Mouse (Mus musculus): Measurements from ENCODE around the gene Mob1a.

The Mob1a gene

GRCm38 (mm10) chr6:83325525-83326393 lies at the start of gene Mob1a, which contains the start of gene Mthfd2:
Mob1a (plus strand) TSS chr6:83326016.
Mthfd2 (minus strand) TSS chr6:83325908.
- DNase-seq (ENCODE audit: low read depth, low spot score): peak; percentile 85

DNA sequence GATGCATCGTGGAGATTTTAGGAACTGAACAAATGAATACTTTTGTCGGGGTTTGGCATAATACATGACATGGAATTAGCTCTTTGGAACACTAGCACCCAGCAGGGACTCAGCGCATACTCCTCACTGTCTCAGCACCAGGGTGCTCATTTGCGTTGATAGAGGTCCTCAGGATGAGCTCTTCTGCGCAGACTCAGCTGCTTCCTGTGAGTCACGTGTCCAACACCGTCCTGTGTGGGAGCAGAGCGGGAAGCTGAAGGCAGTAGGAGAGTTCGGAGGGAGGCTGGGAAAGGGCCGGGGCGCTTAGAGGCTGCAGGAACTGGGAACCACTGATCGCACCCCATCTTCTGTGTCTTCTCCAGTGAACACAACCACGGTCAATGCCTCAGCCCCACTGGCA lies 48.7 kb upstream of the Mob1a start:
- DNase-seq (ENCODE audit: low read depth, low spot score): no peak

DNA sequence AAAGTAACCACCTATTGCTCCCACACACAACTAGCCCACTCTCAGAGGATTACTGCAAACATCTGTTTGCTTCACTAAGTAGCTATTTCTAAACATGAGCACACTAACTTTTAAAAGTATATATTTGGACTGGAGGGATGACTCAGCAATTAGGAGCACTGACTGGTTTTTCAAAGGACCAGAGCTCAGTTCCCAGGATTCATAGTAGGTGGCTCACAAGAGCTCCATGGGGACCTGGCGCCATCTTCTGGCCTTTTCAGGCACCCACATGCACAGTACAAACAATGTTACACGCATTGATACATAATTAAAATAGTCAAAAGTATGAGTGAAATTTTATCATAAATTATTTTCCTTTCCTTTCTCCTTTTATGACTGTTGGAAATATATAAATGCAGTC lies 46.9 kb upstream of the Mob1a start:
- no peak for DNase-seq (ENCODE audit: low read depth, low spot score)

DNA sequence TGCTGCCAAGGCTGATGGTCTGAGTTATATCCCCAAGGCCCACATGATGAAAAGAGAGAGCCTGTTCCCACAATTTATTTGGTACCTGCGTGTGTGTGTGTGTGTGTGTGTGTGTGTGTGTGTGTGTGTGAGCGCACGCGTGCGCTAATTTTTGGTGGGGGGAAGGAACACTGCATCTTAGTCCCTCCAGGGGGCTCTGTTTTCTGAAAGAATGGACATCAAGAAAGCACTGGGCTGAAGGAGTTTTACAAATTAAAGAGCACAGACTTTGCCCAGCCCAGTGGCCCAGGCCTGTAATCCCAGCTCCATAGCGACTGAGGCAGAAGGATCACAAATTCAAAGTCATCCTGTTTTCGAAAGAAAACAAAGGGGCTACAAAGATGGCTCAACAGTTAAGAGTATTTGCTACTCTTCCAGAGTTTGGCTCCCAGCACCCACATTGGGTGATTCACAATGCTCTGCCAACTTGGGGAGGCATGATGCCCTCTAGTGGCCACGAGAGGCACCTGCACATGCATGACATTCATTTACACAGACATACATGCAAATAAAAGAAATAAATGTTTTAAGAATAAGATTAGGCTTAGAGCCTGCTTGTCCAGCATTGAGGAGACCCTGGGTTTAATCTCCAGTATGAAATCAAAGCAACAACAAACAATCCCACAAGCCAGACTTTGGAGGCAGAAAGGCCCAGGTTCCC lies 45.4 kb upstream of the Mob1a start:
- no peak for DNase-seq (ENCODE audit: low read depth, low spot score)

DNA sequence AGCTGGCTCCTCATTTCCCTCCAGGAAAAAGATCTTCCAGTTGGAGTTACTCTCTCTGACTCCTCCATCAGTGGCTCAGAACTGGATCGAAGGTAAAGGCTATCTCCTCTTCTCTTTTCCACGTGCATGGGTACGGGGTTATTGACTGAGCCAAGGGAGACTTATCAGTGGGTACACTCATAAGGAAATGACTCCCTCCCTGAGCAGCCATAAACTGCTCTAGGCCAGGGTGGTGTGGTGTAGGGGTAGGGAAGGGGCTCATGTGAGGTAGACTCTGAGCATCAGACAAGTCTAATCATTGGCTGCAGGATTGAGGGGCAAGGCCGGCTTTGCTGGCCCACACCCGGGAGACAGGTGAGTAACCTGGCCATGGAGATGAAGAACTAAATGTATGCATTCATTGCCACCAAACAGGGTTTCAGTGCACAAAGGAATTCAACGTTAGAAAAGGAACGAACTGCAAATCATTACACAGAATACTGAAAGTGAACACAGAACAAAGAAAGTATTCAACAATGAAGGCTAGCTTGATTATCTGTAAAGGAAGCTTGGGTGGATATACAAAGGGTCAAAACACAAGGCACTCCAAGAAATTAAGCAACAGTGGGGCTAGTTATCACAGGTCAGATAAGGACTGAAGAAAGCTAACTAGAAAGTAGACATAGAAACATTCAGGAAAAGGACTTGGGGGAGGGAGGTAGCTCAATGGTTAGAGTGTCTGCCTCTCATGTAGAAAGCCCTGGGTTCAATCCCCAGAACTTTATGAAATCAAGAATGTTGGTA lies 25.2 kb upstream of the Mob1a start:
- no peak for DNase-seq (ENCODE audit: low read depth, low spot score)

- no peak for DNase-seq (ENCODE audit: low read depth, low spot score)
Measured at GRCm38 (mm10) chr6:83301294-83301693, 24.5 kb upstream of the Mob1a start.

DNA sequence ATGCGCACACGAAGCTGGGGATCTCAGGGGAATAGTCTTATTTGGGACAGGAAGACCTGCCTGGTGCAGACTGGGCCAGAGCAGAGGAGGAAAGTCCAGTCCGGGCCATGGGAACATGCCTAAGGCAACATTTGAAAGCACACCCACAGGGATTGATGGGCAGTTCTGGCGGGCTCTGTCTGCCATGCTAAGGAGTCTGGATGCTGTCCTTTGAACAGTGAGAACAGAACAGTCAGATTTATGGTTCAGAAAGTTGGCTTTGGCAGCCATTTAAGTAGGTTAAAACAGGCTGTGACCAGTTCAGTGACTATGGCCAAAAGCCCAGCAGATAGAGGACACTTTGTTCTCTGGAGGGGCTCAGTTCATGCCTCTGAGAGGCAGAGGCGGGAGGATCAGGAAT lies 23.6 kb upstream of the Mob1a start:
- DNase-seq (ENCODE audit: low read depth, low spot score): no peak

GRCm38 (mm10) chr6:83309017-83309416 lies 16.8 kb upstream of the Mob1a start:
- no peak for DNase-seq (ENCODE audit: low read depth, low spot score)

- DNase-seq (ENCODE audit: low read depth, low spot score): no peak
Measured at GRCm38 (mm10) chr6:83311206-83311605, 14.6 kb upstream of the Mob1a start.

DNA sequence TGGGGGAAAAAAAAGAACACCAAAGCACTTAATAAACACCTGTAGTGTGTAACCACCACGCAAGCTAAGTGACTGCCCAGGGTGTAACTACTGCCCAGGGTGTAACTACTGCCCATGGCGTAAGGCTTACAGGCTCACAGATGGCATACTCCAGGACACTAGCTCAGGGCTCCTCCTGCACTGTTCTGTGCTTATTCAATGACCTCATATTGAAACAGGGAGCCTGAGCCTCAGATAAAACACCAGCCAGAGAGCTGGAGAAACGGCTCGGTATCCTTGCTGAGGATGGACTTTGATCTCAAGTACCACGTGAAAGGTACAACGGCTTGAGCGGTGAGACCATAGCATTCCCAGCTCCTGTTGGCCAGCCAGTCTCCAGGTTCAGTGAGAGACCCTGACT lies 13.8 kb upstream of the Mob1a start:
- DNase-seq (ENCODE audit: low read depth, low spot score): no peak

- DNase-seq (ENCODE audit: low read depth, low spot score): no peak
Measured at GRCm38 (mm10) chr6:83312514-83312913, 13.3 kb upstream of the Mob1a start.

GRCm38 (mm10) chr6:83315293-83315692 lies 10.5 kb upstream of the Mob1a start:
- no peak for DNase-seq (ENCODE audit: low read depth, low spot score)

- no peak for DNase-seq (ENCODE audit: low read depth, low spot score)
Measured at GRCm38 (mm10) chr6:83316022-83316421, 9.8 kb upstream of the Mob1a start.

DNA sequence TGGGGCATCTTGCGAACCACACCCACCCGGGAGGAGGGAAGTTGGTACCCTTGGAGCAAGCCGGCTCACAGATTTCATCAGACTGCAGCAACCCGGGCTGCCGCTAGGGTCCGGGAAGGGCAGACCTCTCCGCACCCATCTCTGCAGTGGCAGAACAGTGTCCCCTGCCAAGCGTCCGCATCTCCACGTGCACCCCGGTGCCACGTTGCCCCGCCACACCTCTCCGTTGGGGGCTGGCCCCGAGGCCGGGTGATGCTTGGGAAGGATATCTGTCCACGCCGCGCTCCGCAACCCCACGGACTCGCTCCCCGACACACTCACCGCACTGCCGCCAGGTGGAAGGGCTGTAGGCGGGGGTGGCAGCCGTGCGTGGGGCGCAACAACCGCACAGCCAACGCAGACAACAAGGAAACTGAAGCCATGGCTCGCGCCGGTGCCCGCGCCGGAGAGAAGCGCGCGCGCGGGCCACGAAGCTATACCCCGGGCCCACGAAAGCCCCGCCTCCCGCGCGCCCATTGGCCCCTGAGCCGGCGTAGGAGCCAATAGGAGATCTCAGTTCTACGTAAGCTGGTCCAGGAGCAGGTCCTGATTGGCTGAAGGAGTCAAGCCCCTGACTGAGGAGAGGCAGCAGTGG lies 8.6 kb upstream of the Mob1a start:
- DNase-seq (ENCODE audit: low read depth, low spot score): peak; percentile 71

DNA sequence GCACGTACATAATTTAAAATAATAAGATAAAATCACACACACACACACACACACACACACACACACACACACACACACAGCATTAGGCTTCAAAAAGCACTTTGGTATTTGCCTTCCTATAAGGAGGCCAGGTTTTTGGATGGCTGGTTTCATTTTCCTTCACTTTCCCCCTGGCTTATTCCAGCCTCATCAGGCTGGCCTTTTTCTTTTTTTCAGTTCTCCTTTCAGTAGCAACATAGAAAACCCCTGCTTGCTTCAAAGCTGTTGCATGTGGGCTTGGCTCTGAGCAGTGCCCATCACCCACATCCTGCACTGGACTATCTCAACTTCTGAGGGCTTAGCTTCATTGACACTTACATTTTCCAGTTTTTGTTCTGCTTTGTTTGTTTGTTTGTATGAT lies 3.9 kb upstream of the Mob1a start:
- no peak for DNase-seq (ENCODE audit: low read depth, low spot score)

DNA sequence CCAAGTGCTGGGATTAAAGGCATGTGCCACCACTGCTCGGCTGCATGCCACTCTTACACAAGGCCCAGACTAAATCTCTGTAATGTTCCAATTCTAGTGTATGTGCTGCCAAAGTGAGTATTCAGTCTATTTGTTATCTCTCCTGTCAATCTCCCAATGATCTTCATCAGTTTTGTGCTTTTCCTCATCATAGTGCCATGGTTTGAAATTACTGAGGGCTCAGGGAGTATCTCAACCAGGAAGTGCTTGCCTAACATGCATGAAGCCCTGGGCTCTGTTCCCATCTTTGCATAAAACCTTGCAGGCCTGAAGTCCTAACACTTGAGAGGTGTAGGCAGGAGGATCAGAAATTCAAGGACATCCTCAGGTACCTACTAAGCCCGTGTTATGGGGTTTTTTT lies 3.0 kb upstream of the Mob1a start:
- DNase-seq (ENCODE audit: low read depth, low spot score): no peak

DNA sequence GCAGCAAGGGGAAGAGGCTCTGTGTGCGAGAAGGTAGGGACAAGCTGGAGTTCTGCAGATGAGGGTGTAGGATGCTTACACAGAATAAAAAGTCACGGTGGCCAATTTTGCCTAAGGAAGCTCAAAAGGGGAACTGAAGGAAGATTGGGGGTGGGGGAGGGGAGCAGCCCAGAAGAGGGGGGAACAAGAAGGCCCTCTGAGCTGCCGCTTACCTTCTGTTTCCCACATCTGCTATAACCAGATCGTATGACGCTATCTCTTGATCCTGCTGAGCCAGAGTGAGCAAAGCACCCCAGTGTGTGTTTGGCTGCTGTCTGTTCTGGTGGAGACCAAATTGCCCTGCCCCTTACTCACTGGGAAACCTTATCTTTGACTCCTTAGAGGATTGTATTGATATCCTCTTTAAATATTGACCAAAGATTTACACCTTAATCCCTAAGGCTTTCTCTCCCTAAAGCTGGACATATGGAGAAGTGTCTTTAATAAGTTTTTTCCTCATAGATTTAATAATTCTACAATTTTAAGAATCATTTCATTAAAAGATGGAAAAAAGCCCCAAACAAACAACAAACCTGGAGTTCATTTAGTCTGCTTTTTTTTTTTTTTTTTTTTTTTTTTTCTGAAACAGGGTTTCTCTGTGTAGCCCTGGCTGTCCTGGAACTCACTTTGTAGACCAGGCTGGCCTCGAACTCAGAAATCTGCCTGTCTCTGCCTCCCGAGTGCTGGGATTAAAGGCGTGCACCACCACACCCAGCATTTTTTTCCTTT lies 2.0 kb upstream of the Mob1a start:
- DNase-seq (ENCODE audit: low read depth, low spot score): no peak

- DNase-seq (ENCODE audit: low read depth, low spot score): no peak
Measured at GRCm38 (mm10) chr6:83326394-83326736, 549 bp downstream of the Mob1a start.

DNA sequence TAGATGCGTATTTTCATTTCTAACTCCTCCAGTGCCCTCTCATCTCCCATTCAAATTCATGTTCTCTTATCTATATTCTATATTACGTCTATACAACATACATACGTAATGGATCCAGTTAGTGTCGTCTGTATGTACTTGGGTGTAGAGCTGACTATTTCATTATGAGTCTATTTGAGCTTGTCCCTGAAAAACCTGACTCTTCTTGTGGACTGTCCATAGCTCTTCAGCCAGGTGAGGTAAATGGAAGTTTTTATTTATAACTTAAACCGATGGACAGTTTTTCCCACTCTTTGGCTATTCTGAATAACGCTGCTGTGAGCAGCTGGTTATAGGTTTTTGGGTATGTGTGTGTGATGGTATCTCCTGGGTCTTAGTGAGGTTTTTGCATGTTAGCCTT lies 945 bp downstream of the Mob1a start:
- DNase-seq (ENCODE audit: low read depth, low spot score): no peak

GRCm38 (mm10) chr6:83327591-83328190 lies 1.9 kb downstream of the Mob1a start:
- DNase-seq (ENCODE audit: low read depth, low spot score): no peak

DNA sequence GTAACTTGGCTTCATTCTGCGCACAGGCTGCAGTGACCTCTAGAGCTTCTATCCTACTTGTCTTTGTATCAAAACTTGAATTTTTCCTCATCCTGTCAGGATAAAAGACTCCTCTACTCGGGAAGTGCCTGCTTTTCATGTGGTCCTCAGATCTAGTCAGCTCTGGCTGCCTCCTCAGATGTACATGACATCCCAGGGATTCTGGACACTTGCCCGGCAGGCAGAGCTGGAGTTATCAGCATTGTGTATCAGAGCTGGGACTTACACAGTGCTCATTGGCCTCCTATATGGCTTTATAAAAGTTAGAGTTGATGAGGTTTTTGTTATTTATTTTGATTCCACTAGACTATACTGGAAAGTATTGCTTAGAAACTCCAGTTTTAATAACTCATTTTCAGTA lies 15.6 kb downstream of the Mob1a start:
- no peak for DNase-seq (ENCODE audit: low read depth, low spot score)
